Mouse (Mus musculus): Measurements from ENCODE around the gene Slc39a13. TPM values are rescaled to one million over a fixed set of nuclear protein-coding genes. Genes with fewer than 3 reads are reported as not detected.

The Slc39a13 gene
- polyA plus RNA-seq (2015; fragmentation: Nextera tagmentation; extraction: Ambion mirVana), result 30.1 and 35.8 TPM in 2 replicates

GRCm38 (mm10) chr2:91070076-91070800, at the start of gene Slc39a13:
Slc39a13 (minus strand) TSS chr2:91070417.
- Histone ChIP-seq H3K27me3 (replicated peaks; ENCODE audit: control insufficient read depth, insufficient read depth, low read length) (no peaks in the 10 kb centered on the region), H3K9me3 (ENCODE audit: control insufficient read depth, low read length) (no peaks in the 10 kb centered on the region), H3K4me3 (ENCODE audit: low read length) (peak within 1 kb of the TSS; percentile 80), H3K4me2 (ENCODE audit: low read length) (peak within 1 kb of the TSS; percentile 89), H3K27ac (ENCODE audit: low read depth, low read length) (peak within 1 kb of the TSS; percentile 81), H3K4me1 (ENCODE audit: control insufficient read depth, insufficient read depth, low read depth, low read length) (peaks cover 23% of the 10 kb centered on the region), H3K9ac (ENCODE audit: low read depth, low read length) (peak within 1 kb of the TSS; percentile 86), H3K36me3 (ENCODE audit: control insufficient read depth, insufficient read depth, low read length) (no peaks in the 10 kb centered on the region)
- ATAC-seq, result peak; percentile 98
- under 1% methylated on average over 66 of the region's 69 CpGs for WGBS

GRCm38 (mm10) chr2:91119551-91119950, 49.3 kb upstream of the Slc39a13 start:
- Histone ChIP-seq H3K4me2 (ENCODE audit: low read length) (no peak overlapping the region), H3K27me3 (replicated peaks; ENCODE audit: control insufficient read depth, insufficient read depth, low read length) (peaks cover 9% of the 10 kb centered on the region; the same call in 1 of the 2 replicates), H3K9me3 (ENCODE audit: control insufficient read depth, low read length) (no peaks in the 10 kb centered on the region), H3K36me3 (ENCODE audit: control insufficient read depth, insufficient read depth, low read length) (no peaks in the 10 kb centered on the region), H3K4me1 (ENCODE audit: control insufficient read depth, insufficient read depth, low read depth, low read length) (no peaks in the 10 kb centered on the region), H3K27ac (ENCODE audit: low read depth, low read length) (no peak overlapping the region), H3K4me3 (ENCODE audit: low read length) (no peak overlapping the region), H3K9ac (ENCODE audit: low read depth, low read length) (no peak overlapping the region)
- ATAC-seq, result no peak
- WGBS, result 78% methylated on average over 6 of the region's 6 CpGs

GRCm38 (mm10) chr2:91119061-91119460, 48.8 kb upstream of the Slc39a13 start:
- H3K9ac ChIP-seq (ENCODE audit: low read depth, low read length), result no peak overlapping the region
- ATAC-seq, result no peak
- no peaks in the 10 kb centered on the region for H3K9me3 ChIP-seq (ENCODE audit: control insufficient read depth, low read length)
- WGBS, result 90% methylated on average over 19 of the region's 19 CpGs
- no peak overlapping the region for H3K27ac ChIP-seq (ENCODE audit: low read depth, low read length)
- no peak overlapping the region for H3K4me3 ChIP-seq (ENCODE audit: low read length)
- no peak overlapping the region for H3K4me2 ChIP-seq (ENCODE audit: low read length)
- no peaks in the 10 kb centered on the region for H3K36me3 ChIP-seq (ENCODE audit: control insufficient read depth, insufficient read depth, low read length)
- no peaks in the 10 kb centered on the region for H3K4me1 ChIP-seq (ENCODE audit: control insufficient read depth, insufficient read depth, low read depth, low read length)
- peaks cover 9% of the 10 kb centered on the region; the same call in 1 of the 2 replicates for H3K27me3 ChIP-seq (replicated peaks; ENCODE audit: control insufficient read depth, insufficient read depth, low read length)

GRCm38 (mm10) chr2:91118647-91119046, 48.4 kb upstream of the Slc39a13 start:
- H3K9ac ChIP-seq (ENCODE audit: low read depth, low read length), result no peak overlapping the region
- H3K4me3 ChIP-seq (ENCODE audit: low read length), result no peak overlapping the region
- H3K4me2 ChIP-seq (ENCODE audit: low read length), result no peak overlapping the region
- 47% methylated on average over 1 of the region's 1 CpGs for WGBS
- H3K36me3 ChIP-seq (ENCODE audit: control insufficient read depth, insufficient read depth, low read length), result no peaks in the 10 kb centered on the region
- H3K27me3 ChIP-seq (replicated peaks; ENCODE audit: control insufficient read depth, insufficient read depth, low read length), result peaks cover 9% of the 10 kb centered on the region; the same call in 1 of the 2 replicates
- no peak overlapping the region for H3K27ac ChIP-seq (ENCODE audit: low read depth, low read length)
- ATAC-seq, result no peak
- H3K4me1 ChIP-seq (ENCODE audit: control insufficient read depth, insufficient read depth, low read depth, low read length), result no peaks in the 10 kb centered on the region
- no peaks in the 10 kb centered on the region for H3K9me3 ChIP-seq (ENCODE audit: control insufficient read depth, low read length)

GRCm38 (mm10) chr2:91117585-91118275, 47.5 kb upstream of the Slc39a13 start, which contains the start of gene Mybpc3:
Mybpc3 (plus strand) TSS chr2:91118144.
- no peak within 1 kb of the TSS for H3K27ac ChIP-seq (ENCODE audit: low read depth, low read length)
- WGBS, result 81% methylated on average over 11 of the region's 11 CpGs

GRCm38 (mm10) chr2:91116842-91117241, 46.6 kb upstream of the Slc39a13 start:
- no peak overlapping the region for H3K9ac ChIP-seq (ENCODE audit: low read depth, low read length)
- no peaks in the 10 kb centered on the region for H3K4me1 ChIP-seq (ENCODE audit: control insufficient read depth, insufficient read depth, low read depth, low read length)
- peaks cover 9% of the 10 kb centered on the region; the same call in 1 of the 2 replicates for H3K27me3 ChIP-seq (replicated peaks; ENCODE audit: control insufficient read depth, insufficient read depth, low read length)
- no peaks in the 10 kb centered on the region for H3K36me3 ChIP-seq (ENCODE audit: control insufficient read depth, insufficient read depth, low read length)
- no peak overlapping the region for H3K4me3 ChIP-seq (ENCODE audit: low read length)
- H3K9me3 ChIP-seq (ENCODE audit: control insufficient read depth, low read length), result no peaks in the 10 kb centered on the region
- H3K27ac ChIP-seq (ENCODE audit: low read depth, low read length), result no peak overlapping the region
- no peak overlapping the region for H3K4me2 ChIP-seq (ENCODE audit: low read length)
- ATAC-seq, result no peak
- 78% methylated on average over 5 of the region's 5 CpGs for WGBS

More at GRCm38 (mm10) chr2:91117585-91118275, 47.5 kb upstream of the Slc39a13 start, which contains the start of gene Mybpc3:
- ATAC-seq, result no peak
- H3K4me2 ChIP-seq (ENCODE audit: low read length), result no peak within 1 kb of the TSS
- H3K4me3 ChIP-seq (ENCODE audit: low read length), result no peak within 1 kb of the TSS
- no peaks in the 10 kb centered on the region for H3K4me1 ChIP-seq (ENCODE audit: control insufficient read depth, insufficient read depth, low read depth, low read length)
- no peak within 1 kb of the TSS for H3K9ac ChIP-seq (ENCODE audit: low read depth, low read length)
- no peaks in the 10 kb centered on the region for H3K9me3 ChIP-seq (ENCODE audit: control insufficient read depth, low read length)
- H3K36me3 ChIP-seq (ENCODE audit: control insufficient read depth, insufficient read depth, low read length), result no peaks in the 10 kb centered on the region
- H3K27me3 ChIP-seq (replicated peaks; ENCODE audit: control insufficient read depth, insufficient read depth, low read length), result peaks cover 9% of the 10 kb centered on the region; the same call in 1 of the 2 replicates

- peak overlapping the region; percentile 68 for H3K9ac ChIP-seq (ENCODE audit: low read depth, low read length)
- H3K4me3 ChIP-seq (ENCODE audit: low read length), result peak overlapping the region; percentile 40
- no peaks in the 10 kb centered on the region for H3K9me3 ChIP-seq (ENCODE audit: control insufficient read depth, low read length)
- H3K27me3 ChIP-seq (replicated peaks; ENCODE audit: control insufficient read depth, insufficient read depth, low read length), result peaks cover 9% of the 10 kb centered on the region; the same call in 1 of the 2 replicates
- H3K4me2 ChIP-seq (ENCODE audit: low read length), result peak overlapping the region; percentile 74
- no peaks in the 10 kb centered on the region for H3K36me3 ChIP-seq (ENCODE audit: control insufficient read depth, insufficient read depth, low read length)
- H3K4me1 ChIP-seq (ENCODE audit: control insufficient read depth, insufficient read depth, low read depth, low read length), result no peaks in the 10 kb centered on the region
- no peak overlapping the region for H3K27ac ChIP-seq (ENCODE audit: low read depth, low read length)
- WGBS, result 28% methylated on average over 12 of the region's 12 CpGs
- no peak for ATAC-seq
Measured at GRCm38 (mm10) chr2:91115578-91115970, 45.4 kb upstream of the Slc39a13 start.

- Histone ChIP-seq H3K4me1 (ENCODE audit: control insufficient read depth, insufficient read depth, low read depth, low read length) (no peaks in the 10 kb centered on the region), H3K4me2 (ENCODE audit: low read length) (peak overlapping the region; percentile 74), H3K27me3 (replicated peaks; ENCODE audit: control insufficient read depth, insufficient read depth, low read length) (peaks cover 9% of the 10 kb centered on the region; the same call in 1 of the 2 replicates), H3K9me3 (ENCODE audit: control insufficient read depth, low read length) (no peaks in the 10 kb centered on the region), H3K36me3 (ENCODE audit: control insufficient read depth, insufficient read depth, low read length) (no peaks in the 10 kb centered on the region), H3K27ac (ENCODE audit: low read depth, low read length) (no peak overlapping the region), H3K4me3 (ENCODE audit: low read length) (peak overlapping the region; percentile 40), H3K9ac (ENCODE audit: low read depth, low read length) (peak overlapping the region; percentile 68)
- ATAC-seq, result peak; percentile 48
- 8% methylated on average over 42 of the region's 42 CpGs for WGBS
Measured at GRCm38 (mm10) chr2:91114781-91115577, 44.8 kb upstream of the Slc39a13 start.

Data from hindbrain, embryonic 16.5 days (tissue).